Mouse (Mus musculus) bone marrow, adult 2 months (tissue): ENCODE measurements around the gene Nfia.

Source experiments
- CTCF ChIP-seq: fragments of 200-500 bp; IDR thresholded peaks from 2 replicates; pipeline ENCODE4 v1.5.1; 2011; ENCODE audit warnings: low read length, control low read depth; ENCODE audit not compliant: control insufficient read depth, insufficient read depth
- POLR2A ChIP-seq: fragments of 200-500 bp; IDR thresholded peaks from 2 replicates; pipeline ENCODE4 v1.6.1; 2011; ENCODE audit warnings: low read depth, mild to moderate bottlenecking, control low read depth, low read length, borderline replicate concordance; ENCODE audit not compliant: control insufficient read depth

GRCm38 (mm10) chr4:97829336-97830050 is 57.0 kb downstream of the Nfia start:
- TF ChIP-seq CTCF = no peak
- TF ChIP-seq POLR2A = no peak
